Mouse (Mus musculus): ENCODE measurements around the gene Serpinf2.

DNA sequence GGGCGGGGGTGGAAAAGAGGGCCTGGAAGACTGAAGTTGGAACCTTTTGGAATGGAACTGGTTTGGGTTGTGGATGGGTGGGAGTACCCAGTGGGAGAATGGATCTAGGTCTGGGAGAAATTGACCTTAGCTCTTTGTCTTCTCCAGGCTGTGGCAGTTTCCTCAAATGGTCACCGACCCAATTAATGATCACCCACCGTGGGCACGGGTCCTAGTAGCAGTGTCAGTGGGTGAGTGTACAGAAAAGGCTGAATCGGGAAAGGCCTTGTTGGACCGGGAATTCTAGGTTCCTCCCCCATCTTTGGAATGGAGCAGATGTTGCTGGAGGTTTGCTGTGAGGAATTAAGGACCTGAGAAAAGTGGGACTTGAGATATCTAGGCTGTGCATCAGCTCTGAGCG lies 29.0 kb upstream of the Serpinf2 start:
- TF ChIP-seq POLR2A (IDR thresholded peaks at IDR 0.05; ENCODE audit: insufficient read depth, low read length) (no peak), CTCF (IDR thresholded peaks at IDR 0.05; ENCODE audit: low read depth, low read length) (no peak)
